Mouse (Mus musculus): ENCODE data around the gene Ston2. TPM values are rescaled to one million over a fixed set of nuclear protein-coding genes. Genes with fewer than 3 reads are reported as not detected.
"Not testable (repeated sequence)": the region's sequence is repeated elsewhere in the genome, so short reads cannot be mapped to it uniquely, and the experiment has no call there.

Ston2 gene
- polyA plus RNA-seq, 1 experiment from 2014 or later = 14.8 TPM

DNA sequence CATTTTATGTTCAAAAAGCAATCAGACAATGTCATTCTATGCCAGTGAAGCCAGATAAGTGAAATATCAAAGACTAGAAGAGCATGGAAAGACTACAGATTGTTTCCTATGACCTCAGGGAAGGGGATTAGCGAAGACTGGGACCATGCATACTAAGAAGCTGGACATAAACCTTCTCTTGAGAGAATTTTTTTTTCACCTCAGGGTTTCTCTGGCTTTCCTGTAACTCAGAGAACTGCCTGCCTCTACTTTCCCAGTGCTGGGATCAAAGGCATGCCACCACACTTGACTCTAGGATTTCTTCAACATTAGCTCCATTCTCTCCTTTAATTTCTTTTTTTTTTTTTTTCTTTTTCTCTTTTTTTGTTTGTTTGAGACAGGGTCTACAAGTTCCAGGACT, 197.0 kb downstream of the Ston2 start:
- in situ Hi-C loops (cut with MboI; ENCODE audit: low pct_unique_long_range_greater_than_20kb) = no loop called here
- POLR2A ChIA-PET = interaction anchor here (0.6 kb wide), 1 partner anchor 190 kb away, joined by 3 read pairs; no protein-coding TSS in a partner anchor
- CTCF ChIA-PET = interaction anchor here (1.2 kb wide), 1 partner anchor 199 kb away, joined by 4 read pairs; no protein-coding TSS in a partner anchor
- H3K27me3 ChIP-seq = no peaks in the 10 kb centered on the region
- TF ChIP-seq CTCF (IDR thresholded peaks at IDR 0.05) = no peak
- ATAC-seq (no peak), DNase-seq (ENCODE audit: low read depth, low spot score) (no peak)

DNA sequence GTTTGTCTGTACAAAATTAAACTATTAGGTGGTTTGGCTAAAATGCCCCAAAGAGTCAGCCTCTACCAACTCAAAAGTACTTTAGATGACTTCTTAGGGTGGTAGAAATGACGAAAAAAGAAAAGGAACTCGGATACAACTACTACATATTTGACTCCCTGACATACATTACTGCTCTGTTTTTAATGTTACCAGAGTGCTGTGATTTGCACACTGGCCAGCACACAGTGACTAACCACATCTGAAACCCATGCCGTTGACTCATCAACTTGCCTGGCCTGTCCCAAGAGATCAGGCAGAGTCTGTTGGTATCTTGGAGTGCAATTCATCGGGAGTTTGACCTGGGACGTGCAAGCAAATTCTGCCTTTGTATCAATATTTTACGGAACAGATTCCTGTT, 197.5 kb downstream of the Ston2 start:
- H3K27me3 ChIP-seq = no peaks in the 10 kb centered on the region
- peak; percentile 42 for DNase-seq (ENCODE audit: low read depth, low spot score)
- TF ChIP-seq CTCF (IDR thresholded peaks at IDR 0.05) = no peak
- in situ Hi-C loops (cut with MboI; ENCODE audit: low pct_unique_long_range_greater_than_20kb) = no loop called here
- ChIA-PET CTCF (no interaction called here), POLR2A (interaction anchor here (0.6 kb wide), 1 partner anchor 191 kb away, joined by 3 read pairs; no protein-coding TSS in a partner anchor)
- peak; percentile 59 for ATAC-seq

DNA sequence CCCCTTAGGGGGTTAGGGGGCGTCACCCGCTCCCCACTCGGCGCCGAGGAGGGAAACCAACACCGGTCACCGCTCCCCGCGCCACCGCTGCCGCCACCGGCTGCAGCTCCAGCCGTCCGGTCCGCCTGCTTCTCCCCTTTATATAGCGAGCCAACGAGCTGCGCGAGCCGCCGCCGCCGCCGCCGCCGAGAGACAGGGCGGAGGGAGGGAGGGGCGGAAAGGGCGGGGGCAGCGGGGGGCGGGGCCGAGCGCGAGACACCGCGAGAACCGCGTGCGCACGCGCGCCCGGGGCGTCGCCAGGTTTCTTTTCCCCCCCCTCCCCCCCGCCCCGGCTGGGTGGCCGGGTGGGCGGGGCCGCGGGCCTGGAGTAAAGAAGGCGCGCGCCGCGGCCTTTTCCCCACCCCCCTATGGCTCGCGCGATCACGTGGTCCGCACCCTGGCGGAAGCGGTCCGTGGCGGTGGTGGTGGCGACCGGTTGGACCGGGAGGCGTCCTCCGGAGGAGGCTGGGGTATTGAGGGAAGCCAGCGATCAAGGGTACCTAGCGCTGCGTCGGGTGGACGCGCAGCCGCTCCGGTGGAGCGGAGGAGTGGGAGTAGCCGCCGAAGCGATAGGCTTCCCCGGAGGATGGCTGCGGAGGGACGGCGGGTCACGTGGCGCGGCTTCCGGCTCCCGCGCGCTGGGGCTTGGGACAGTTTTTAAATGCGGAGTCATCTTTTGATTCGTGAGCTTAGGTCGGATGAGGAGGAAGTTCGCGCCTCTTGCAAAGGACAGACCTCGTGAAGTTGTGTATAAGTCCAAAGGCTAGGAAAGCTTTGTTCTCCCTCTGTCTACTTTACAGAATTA, 198.1 kb downstream of the Ston2 start, which contains the start of gene Gtf2a1:
TSS of gene Gtf2a1 (minus strand) at position 641 of the 844 bp plus-strand sequence.
- in situ Hi-C loops (cut with MboI; ENCODE audit: low pct_unique_long_range_greater_than_20kb) = no loop called here

DNA sequence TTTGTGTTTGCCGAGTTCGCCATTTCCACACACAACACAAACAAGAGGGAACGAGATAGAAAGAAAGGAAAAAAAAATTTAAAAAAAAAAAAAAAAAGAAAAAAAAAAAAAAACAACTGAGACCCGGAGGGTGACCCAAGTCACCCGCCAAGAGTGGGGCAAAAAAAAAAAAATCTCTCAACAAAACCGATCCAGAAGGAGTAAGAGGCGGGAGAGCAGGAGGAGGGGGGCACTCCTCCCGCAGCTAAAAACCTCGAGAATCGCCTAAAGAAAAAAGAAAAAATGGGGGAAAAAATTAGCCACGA, 198.7 kb downstream of the Ston2 start:
- in situ Hi-C loops (cut with MboI; ENCODE audit: low pct_unique_long_range_greater_than_20kb) = no loop called here
- no peaks in the 10 kb centered on the region for H3K27me3 ChIP-seq
- POLR2A ChIA-PET = interaction anchor here (0.6 kb wide), 1 partner anchor 851 kb away, joined by 3 read pairs; no protein-coding TSS in a partner anchor
- no peak for DNase-seq (ENCODE audit: low read depth, low spot score)
- no peak for TF ChIP-seq CTCF (IDR thresholded peaks at IDR 0.05)
- ATAC-seq = no peak
- CTCF ChIA-PET = no interaction called here

More for the DNA sequence above, 198.1 kb downstream of the Ston2 start, which contains the start of gene Gtf2a1:
- H3K27me3 ChIP-seq = no peaks in the 10 kb centered on the region
- DNase-seq (ENCODE audit: low read depth, low spot score) (peak; percentile 56), ATAC-seq (peak; percentile 73)
- CTCF ChIA-PET = no interaction called here
- POLR2A ChIA-PET = interaction anchor here (0.6 kb wide), 1 partner anchor 851 kb away, joined by 3 read pairs; no protein-coding TSS in a partner anchor
- no peak for TF ChIP-seq CTCF (IDR thresholded peaks at IDR 0.05)

DNA sequence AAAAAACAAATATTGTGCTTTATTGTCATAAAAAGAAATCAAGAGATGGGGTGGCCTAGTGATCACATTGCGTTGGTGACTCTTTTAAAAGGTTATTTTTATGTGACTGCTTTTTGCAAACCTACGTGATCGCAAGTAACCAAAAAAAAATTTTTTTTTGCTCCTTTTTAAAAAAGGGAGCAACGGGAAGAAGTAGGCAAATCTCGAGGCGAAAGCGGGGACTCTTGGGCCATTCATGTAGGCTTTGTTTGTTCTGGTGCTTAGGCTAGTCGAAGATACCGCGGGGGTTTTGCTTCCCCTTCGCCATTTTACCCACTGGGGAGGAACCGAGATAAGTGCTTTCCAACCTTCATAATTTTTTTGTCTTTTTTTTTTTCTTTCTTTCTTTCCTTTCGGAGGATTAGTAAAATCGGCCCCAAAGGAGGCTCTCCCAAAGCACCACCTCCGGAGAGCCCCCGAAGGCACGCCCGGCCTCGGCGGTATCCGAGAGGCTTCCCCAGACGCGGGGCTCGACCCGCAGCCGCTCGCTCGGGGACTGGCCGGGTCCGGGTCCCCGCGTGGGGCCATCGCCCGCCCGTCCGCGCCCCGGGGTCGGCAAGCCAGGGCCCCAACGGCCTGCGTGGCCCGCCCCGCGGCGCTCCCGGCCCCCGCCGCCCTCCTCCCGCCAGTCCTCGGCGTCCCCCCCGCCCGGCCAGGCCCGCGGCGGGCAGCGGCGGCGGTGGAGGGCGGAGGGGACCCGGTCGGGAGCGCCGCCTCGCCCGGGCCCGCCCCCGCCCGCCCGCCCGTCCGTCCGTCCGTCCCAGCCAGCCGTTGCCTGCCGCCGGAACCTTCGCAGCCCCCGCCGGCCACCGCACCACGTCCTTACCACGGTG, 199.3 kb downstream of the Ston2 start:
- peak; percentile 4 for ATAC-seq
- peak; percentile 13 for DNase-seq (ENCODE audit: low read depth, low spot score)
- CTCF ChIA-PET = no interaction called here
- TF ChIP-seq CTCF (IDR thresholded peaks at IDR 0.05) = no peak
- POLR2A ChIA-PET = no interaction called here
- in situ Hi-C loops (cut with MboI; ENCODE audit: low pct_unique_long_range_greater_than_20kb) = no loop called here
- no peaks in the 10 kb centered on the region for H3K27me3 ChIP-seq

DNA sequence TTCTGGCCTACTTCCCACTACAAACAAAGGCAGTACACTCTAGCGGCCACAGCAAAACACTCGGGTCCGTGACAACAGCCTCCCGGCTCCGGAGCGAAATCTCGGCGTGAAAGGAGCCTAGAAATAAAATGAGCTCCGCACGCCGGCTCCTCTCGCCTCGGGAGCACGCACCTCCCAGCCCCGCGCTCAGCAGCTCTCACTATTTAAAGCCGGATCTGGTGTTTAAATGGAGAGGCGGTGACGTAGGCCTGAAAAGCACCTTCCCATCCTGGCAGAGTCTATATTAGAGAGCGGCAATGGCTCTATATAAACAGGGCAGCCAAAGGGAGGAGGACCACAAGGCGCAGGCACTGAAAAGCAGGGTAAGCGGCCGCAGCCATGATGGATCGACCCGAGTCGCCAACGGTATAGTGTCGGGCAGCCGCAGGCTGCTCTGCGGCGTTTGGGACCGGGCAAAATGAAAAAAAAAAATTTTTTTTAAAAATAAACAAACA, 200.0 kb downstream of the Ston2 start:
- peak; percentile 61 for DNase-seq (ENCODE audit: low read depth, low spot score)
- no peaks in the 10 kb centered on the region for H3K27me3 ChIP-seq
- POLR2A ChIA-PET = no interaction called here
- ATAC-seq = peak; percentile 60
- CTCF ChIA-PET = no interaction called here
- in situ Hi-C loops (cut with MboI; ENCODE audit: low pct_unique_long_range_greater_than_20kb) = no loop called here
- TF ChIP-seq CTCF (IDR thresholded peaks at IDR 0.05) = no peak

DNA sequence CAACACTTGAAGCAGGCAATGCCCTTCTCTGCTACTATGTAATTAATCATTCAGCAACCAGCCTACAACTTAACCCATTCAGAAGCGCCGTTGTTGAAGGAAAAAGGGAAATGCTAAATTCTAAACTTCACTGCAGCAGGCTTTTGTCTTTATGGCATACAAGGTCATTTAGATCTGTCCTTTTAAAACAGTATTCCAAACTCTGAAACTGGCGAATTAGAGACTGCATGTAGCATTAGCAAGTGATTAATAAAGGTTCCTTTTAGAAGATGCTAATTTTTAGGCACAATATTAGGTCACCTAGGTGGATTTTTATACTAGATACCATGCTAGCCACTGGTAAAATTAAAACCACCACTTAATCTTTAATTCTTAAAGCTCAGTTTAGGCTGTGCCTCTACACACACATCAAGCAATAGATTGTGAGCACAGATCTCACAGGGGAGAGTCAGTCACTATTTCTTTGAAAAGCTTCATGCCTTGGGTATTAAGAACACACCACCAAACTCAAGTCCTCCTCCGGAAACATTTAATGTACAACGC, 200.6 kb downstream of the Ston2 start:
- H3K27me3 ChIP-seq = no peaks in the 10 kb centered on the region
- no peak for TF ChIP-seq CTCF (IDR thresholded peaks at IDR 0.05)
- DNase-seq (ENCODE audit: low read depth, low spot score) (no peak), ATAC-seq (no peak)
- in situ Hi-C loops (cut with MboI; ENCODE audit: low pct_unique_long_range_greater_than_20kb) = no loop called here
- CTCF ChIA-PET = no interaction called here
- POLR2A ChIA-PET = no interaction called here

DNA sequence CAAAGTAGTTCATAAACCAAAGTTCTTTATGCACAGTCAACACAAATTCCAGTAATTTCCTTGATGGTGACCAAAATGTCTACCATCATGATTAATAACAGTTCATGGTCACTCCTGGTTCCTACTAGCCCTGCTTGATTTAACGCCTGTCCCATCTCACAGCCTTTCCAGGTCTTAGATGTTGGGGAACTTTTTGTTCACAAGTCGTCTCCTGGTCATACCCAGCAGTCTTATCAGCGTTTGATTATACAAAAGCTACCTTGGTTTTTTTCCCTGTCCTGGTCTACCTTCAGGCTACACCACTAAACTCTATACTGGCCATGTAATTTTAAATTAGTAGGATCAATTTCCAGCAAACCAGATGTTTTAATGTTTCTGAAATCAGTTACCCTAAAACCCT, 201.1 kb downstream of the Ston2 start:
- CTCF ChIA-PET = no interaction called here
- TF ChIP-seq CTCF (IDR thresholded peaks at IDR 0.05) = no peak
- DNase-seq (ENCODE audit: low read depth, low spot score) (no peak), ATAC-seq (no peak)
- in situ Hi-C loops (cut with MboI; ENCODE audit: low pct_unique_long_range_greater_than_20kb) = no loop called here
- no peaks in the 10 kb centered on the region for H3K27me3 ChIP-seq
- POLR2A ChIA-PET = no interaction called here

DNA sequence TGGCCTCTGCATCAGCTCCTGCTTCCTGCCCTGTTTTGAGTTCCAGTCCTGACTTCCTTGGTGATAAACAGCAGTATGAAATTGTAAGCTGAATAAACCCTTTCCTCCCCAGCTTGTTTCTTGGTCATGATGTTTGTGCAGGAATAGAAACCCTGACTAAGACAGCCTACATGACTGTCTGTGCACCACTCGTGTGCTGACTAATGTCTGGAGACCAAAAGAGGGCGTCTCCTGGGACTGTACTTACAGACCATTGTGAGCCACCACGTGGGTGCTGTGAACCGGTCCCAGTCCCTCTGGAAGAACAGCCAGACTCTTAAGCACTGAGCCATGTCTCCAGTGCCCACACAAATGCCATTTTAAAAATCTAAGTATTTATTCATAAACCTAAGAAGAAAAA, 202.4 kb downstream of the Ston2 start:
- CTCF ChIA-PET; DNase-seq (ENCODE audit: low read depth, low spot score); in situ Hi-C loops (cut with MboI; ENCODE audit: low pct_unique_long_range_greater_than_20kb); H3K27me3 ChIP-seq; ATAC-seq: not testable (repeated sequence)
- POLR2A ChIA-PET = interaction anchor here (0.6 kb wide), 1 partner anchor 8 kb away, joined by 3 read pairs; no protein-coding TSS in a partner anchor

DNA sequence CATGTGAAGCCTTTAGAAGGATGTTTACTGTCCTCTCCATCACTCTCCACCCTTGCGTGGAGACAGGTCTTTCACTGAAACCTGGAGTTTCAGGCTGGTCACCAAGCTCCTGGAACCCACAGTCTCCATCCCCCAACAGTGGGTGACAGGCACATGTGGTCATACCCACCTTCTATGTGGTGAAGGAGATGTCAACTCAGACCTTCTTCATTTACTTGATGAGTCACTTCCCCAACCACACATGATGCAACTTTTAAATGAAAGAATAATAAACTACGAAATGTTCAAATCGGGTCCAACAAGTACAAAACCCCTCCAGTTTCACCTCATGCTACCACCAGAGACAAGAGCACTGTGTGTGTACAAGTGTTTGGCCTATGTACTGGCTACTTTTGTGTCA, 203.0 kb downstream of the Ston2 start:
- ChIA-PET POLR2A (no interaction called here), CTCF (no interaction called here)
- ATAC-seq = no peak
- DNase-seq (ENCODE audit: low read depth, low spot score) = no peak
- in situ Hi-C loops (cut with MboI; ENCODE audit: low pct_unique_long_range_greater_than_20kb) = no loop called here
- no peaks in the 10 kb centered on the region for H3K27me3 ChIP-seq
- TF ChIP-seq CTCF (IDR thresholded peaks at IDR 0.05) = no peak

Data from Patski (cell line).